Mouse (Mus musculus) embryonic facial prominence, embryonic 14.5 days (tissue): ENCODE data around the gene Inf2. TPM values are rescaled to one million over a fixed set of nuclear protein-coding genes. Genes with fewer than 3 reads are reported as not detected.

Source experiments
- ATAC-seq: fragments of 200-750 bp; cut with Nextera tagmentation; 2 replicates; pipeline ENCODE4 v1.8.0; 2017; ENCODE audit warnings: low read depth, moderate number of reproducible peaks, moderate TSS enrichment
- DNase-seq: peaks from one replicate; pipeline ENCODE4 v3.0.0-alpha.2; 2015; ENCODE audit warnings: low spot score
- H3K27ac ChIP-seq: fragments of 300-500 bp; sonication (generic); replicated peaks from 2 replicates; pipeline ENCODE4 v1.5.1; 2014; ENCODE audit warnings: low read depth, mild to moderate bottlenecking, low read length, moderate library complexity
- H3K27me3 ChIP-seq: fragments of 300-500 bp; sonication (generic); replicated peaks from 2 replicates; pipeline ENCODE4 v1.6.1; 2014; ENCODE audit warnings: low read length; ENCODE audit not compliant: control insufficient read depth, insufficient read depth
- H3K36me3 ChIP-seq: fragments of 300-500 bp; sonication (generic); 2 replicates; pipeline ENCODE4 v1.6.1; 2014; ENCODE audit warnings: low read length, mixed read lengths; ENCODE audit not compliant: control insufficient read depth, insufficient read depth
- H3K4me1 ChIP-seq: fragments of 300-500 bp; sonication (generic); 2 replicates; pipeline ENCODE4 v1.6.1; 2014; ENCODE audit warnings: antibody characterized with exemption, low read length; ENCODE audit not compliant: control insufficient read depth, insufficient read depth
- H3K4me2 ChIP-seq: fragments of 300-500 bp; sonication (generic); 2 replicates; pipeline ENCODE4 v1.6.1; 2014; ENCODE audit warnings: low read depth, mild to moderate bottlenecking, low read length, moderate library complexity, mixed read lengths
- H3K4me3 ChIP-seq: fragments of 300-500 bp; sonication (generic); 2 replicates; pipeline ENCODE4 v1.5.1; 2014; ENCODE audit warnings: low read depth, mild to moderate bottlenecking, low read length
- H3K9ac ChIP-seq: fragments of 300-500 bp; sonication (generic); 2 replicates; pipeline ENCODE4 v1.6.1; 2014; ENCODE audit warnings: low read depth, mild to moderate bottlenecking, low read length, moderate library complexity, mixed read lengths
- H3K9me3 ChIP-seq: fragments of 300-500 bp; sonication (generic); 2 replicates; pipeline ENCODE4 v1.6.1; 2016; ENCODE audit warnings: low read length; ENCODE audit not compliant: control insufficient read depth
- WGBS: fragments of 180-500 bp; shearing (Covaris S2); extraction: QIAGEN DNeasy Blood & Tissue Kit; methylation state at CpG from one replicate; pipeline ENCODE4 v1.1.7; 2014; 5-methylcytosine and 5-hydroxymethylcytosine counted together
- polyA plus RNA-seq: library from polyadenylated mRNA; unstranded; fragments of >200 nt; fragmentation: Nextera tagmentation; extraction: Ambion mirVana; gene quantifications from 2 replicates; pipeline ENCODE4 v1.2.1, GENCODE M21; 2014

The Inf2 gene
- polyA plus RNA-seq, 1 experiment from 2014 or later = 8.1 TPM

- Histone ChIP-seq H3K4me1 (0 out of 2 replicates have a peak, but pooled peaks cover under 1% of the 10 kb centered on the region), H3K4me3 (no peak overlapping the region), H3K36me3 (no peaks in the 10 kb centered on the region), H3K27ac (no peak overlapping the region), H3K27me3 (no peaks in the 10 kb centered on the region; the same call in 1 of the 2 replicates), H3K4me2 (no peak overlapping the region), H3K9me3 (no peaks in the 10 kb centered on the region), H3K9ac (no peak overlapping the region)
- DNase-seq (no peak), ATAC-seq (no peak)
- 90% methylated on average over 8 of the region's 8 CpGs for WGBS
These were observed 42.5 kb upstream of the Inf2 start for GRCm38 (mm10) chr12:112546110-112546509.

- no peak overlapping the region for H3K27ac ChIP-seq
- 0 out of 2 replicates have a peak, but pooled peaks cover 3% of the 10 kb centered on the region for H3K4me1 ChIP-seq
- no peak overlapping the region for H3K4me2 ChIP-seq
- H3K9ac ChIP-seq = no peak overlapping the region
- H3K9me3 ChIP-seq = no peaks in the 10 kb centered on the region
- H3K4me3 ChIP-seq = no peak overlapping the region
- no peaks in the 10 kb centered on the region for H3K36me3 ChIP-seq
- 93% methylated on average over 1 of the region's 1 CpGs for WGBS
- no peaks in the 10 kb centered on the region for H3K27me3 ChIP-seq
- no peak for DNase-seq
- no peak for ATAC-seq
These were observed 39.3 kb upstream of the Inf2 start for GRCm38 (mm10) chr12:112549287-112549686.

GRCm38 (mm10) chr12:112551861-112552375 lies 36.7 kb upstream of the Inf2 start:
- Histone ChIP-seq H3K4me3 (no peak overlapping the region), H3K36me3 (no peaks in the 10 kb centered on the region), H3K4me2 (no peak overlapping the region), H3K27ac (no peak overlapping the region), H3K9me3 (no peaks in the 10 kb centered on the region), H3K4me1 (0 out of 2 replicates have a peak, but pooled peaks cover 3% of the 10 kb centered on the region), H3K27me3 (no peaks in the 10 kb centered on the region), H3K9ac (no peak overlapping the region)
- ATAC-seq (peak; percentile 79), DNase-seq (peak; percentile 76)
- 11% methylated on average over 13 of the region's 13 CpGs for WGBS

GRCm38 (mm10) chr12:112552520-112552919 lies 36.1 kb upstream of the Inf2 start:
- H3K9me3 ChIP-seq = no peaks in the 10 kb centered on the region
- DNase-seq = no peak
- 0 out of 2 replicates have a peak, but pooled peaks cover 3% of the 10 kb centered on the region for H3K4me1 ChIP-seq
- 64% methylated on average over 5 of the region's 5 CpGs for whole genome bisulfite sequencing
- no peaks in the 10 kb centered on the region for H3K27me3 ChIP-seq
- H3K9ac ChIP-seq = no peak overlapping the region
- no peaks in the 10 kb centered on the region for H3K36me3 ChIP-seq
- H3K4me3 ChIP-seq = no peak overlapping the region
- ATAC-seq = no peak
- H3K27ac ChIP-seq = no peak overlapping the region
- no peak overlapping the region for H3K4me2 ChIP-seq

GRCm38 (mm10) chr12:112554900-112555299 lies 33.7 kb upstream of the Inf2 start:
- Histone ChIP-seq H3K4me1 (0 out of 2 replicates have a peak, but pooled peaks cover 3% of the 10 kb centered on the region), H3K27me3 (no peaks in the 10 kb centered on the region), H3K4me3 (no peak overlapping the region), H3K9ac (no peak overlapping the region), H3K9me3 (no peaks in the 10 kb centered on the region), H3K27ac (no peak overlapping the region), H3K4me2 (no peak overlapping the region), H3K36me3 (no peaks in the 10 kb centered on the region)
- DNase-seq = no peak
- no peak for ATAC-seq
- 41% methylated on average over 12 of the region's 12 CpGs for WGBS

GRCm38 (mm10) chr12:112556531-112557060 lies 32.0 kb upstream of the Inf2 start:
- ATAC-seq (0 out of 2 replicates have a peak, but pooled peaks have one; percentile 31), DNase-seq (no peak)
- no peaks in the 10 kb centered on the region for H3K9me3 ChIP-seq

GRCm38 (mm10) chr12:112557219-112557618 lies 31.4 kb upstream of the Inf2 start:
- ATAC-seq (no peak), DNase-seq (no peak)
- H3K27me3 ChIP-seq = no peaks in the 10 kb centered on the region
- no peaks in the 10 kb centered on the region for H3K4me1 ChIP-seq
- no peak overlapping the region for H3K4me3 ChIP-seq
- no peak overlapping the region for H3K27ac ChIP-seq
- H3K4me2 ChIP-seq = no peak overlapping the region
- H3K36me3 ChIP-seq = no peaks in the 10 kb centered on the region
- H3K9me3 ChIP-seq = no peaks in the 10 kb centered on the region
- H3K9ac ChIP-seq = no peak overlapping the region
- WGBS = 84% methylated on average over 5 of the region's 5 CpGs

More at GRCm38 (mm10) chr12:112556531-112557060, 32.0 kb upstream of the Inf2 start:
- Histone ChIP-seq H3K4me3 (no peak overlapping the region), H3K4me2 (no peak overlapping the region), H3K27ac (no peak overlapping the region), H3K4me1 (no peaks in the 10 kb centered on the region), H3K27me3 (no peaks in the 10 kb centered on the region), H3K9ac (no peak overlapping the region), H3K36me3 (no peaks in the 10 kb centered on the region)
- WGBS = 77% methylated on average over 9 of the region's 9 CpGs

GRCm38 (mm10) chr12:112559231-112559630 lies 29.4 kb upstream of the Inf2 start:
- H3K27me3 ChIP-seq = no peaks in the 10 kb centered on the region
- ATAC-seq = no peak

GRCm38 (mm10) chr12:112559671-112560070 lies 28.9 kb upstream of the Inf2 start:
- no peaks in the 10 kb centered on the region for H3K27me3 ChIP-seq
- no peak overlapping the region for H3K4me2 ChIP-seq
- 57% methylated on average over 6 of the region's 6 CpGs for WGBS
- DNase-seq (no peak), ATAC-seq (no peak)
- H3K4me1 ChIP-seq = no peaks in the 10 kb centered on the region
- no peaks in the 10 kb centered on the region for H3K36me3 ChIP-seq
- H3K4me3 ChIP-seq = no peak overlapping the region
- no peaks in the 10 kb centered on the region for H3K9me3 ChIP-seq
- no peak overlapping the region for H3K9ac ChIP-seq
- H3K27ac ChIP-seq = no peak overlapping the region

More at GRCm38 (mm10) chr12:112559231-112559630, 29.4 kb upstream of the Inf2 start:
- DNase-seq = no peak
- H3K4me1 ChIP-seq = no peaks in the 10 kb centered on the region
- H3K9me3 ChIP-seq = no peaks in the 10 kb centered on the region
- no peak overlapping the region for H3K4me3 ChIP-seq
- no peak overlapping the region for H3K27ac ChIP-seq
- WGBS = 46% methylated on average over 2 of the region's 3 CpGs
- H3K4me2 ChIP-seq = no peak overlapping the region
- H3K9ac ChIP-seq = no peak overlapping the region
- no peaks in the 10 kb centered on the region for H3K36me3 ChIP-seq
